Mouse (Mus musculus) T-helper 2 cell (primary cell): ENCODE results near the gene Prrx2.

Experiments
- in situ Hi-C: fragments of 300-600 bp; cut with MboI, MseI; formaldehyde crosslinking; loops from one replicate; pipeline ENCODE4 v1.15.1; 2025; ENCODE audit warnings: high pct_unique_total_duplicates

Prrx2 gene

DNA sequence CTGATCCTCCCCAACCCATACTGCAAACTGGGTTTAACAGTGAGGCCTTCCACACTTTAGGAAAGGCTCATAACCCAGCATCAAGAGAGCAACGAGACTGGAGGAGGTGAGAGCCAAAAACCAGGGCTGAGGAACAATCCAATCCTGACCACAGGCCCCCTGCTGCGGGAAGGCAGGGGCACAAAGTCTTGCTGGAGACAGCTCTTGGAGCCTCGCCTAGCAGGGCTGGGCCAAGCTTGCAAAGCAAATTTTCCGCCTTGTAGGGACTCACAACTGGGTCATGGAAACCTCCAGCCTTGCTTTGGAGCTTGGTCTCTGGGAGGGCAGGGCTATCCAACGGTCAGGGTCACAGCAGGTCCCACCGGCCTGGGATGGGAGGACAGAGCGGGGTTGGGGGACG lies 36.1 kb downstream of the Prrx2 start:
- in situ Hi-C loops: loop anchor here (10.0 kb wide), 1 partner anchor 854 kb away; no protein-coding TSS in a partner anchor

DNA sequence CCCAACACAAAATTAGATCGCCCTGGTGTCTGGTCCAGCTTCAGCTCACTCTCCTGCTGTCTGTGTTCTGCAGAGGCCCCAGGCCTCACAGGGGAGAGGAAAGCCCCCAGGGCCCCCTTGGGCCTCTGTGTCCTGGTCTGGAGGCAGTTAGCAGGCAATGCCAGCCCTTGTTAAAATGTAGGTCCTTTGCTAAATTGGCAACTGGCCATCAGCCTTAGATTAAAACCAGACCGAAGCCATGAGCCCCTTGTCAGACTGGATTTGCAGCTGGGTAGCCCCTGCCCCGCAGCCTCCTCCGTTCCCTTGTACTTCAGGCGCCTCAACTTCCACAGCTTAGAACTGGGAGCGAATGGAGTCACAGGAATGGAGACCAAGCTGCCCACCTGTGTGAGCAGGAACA lies 37.9 kb downstream of the Prrx2 start:
- in situ Hi-C loops: loop anchor here (10.0 kb wide), 1 partner anchor 852 kb away; no protein-coding TSS in a partner anchor

DNA sequence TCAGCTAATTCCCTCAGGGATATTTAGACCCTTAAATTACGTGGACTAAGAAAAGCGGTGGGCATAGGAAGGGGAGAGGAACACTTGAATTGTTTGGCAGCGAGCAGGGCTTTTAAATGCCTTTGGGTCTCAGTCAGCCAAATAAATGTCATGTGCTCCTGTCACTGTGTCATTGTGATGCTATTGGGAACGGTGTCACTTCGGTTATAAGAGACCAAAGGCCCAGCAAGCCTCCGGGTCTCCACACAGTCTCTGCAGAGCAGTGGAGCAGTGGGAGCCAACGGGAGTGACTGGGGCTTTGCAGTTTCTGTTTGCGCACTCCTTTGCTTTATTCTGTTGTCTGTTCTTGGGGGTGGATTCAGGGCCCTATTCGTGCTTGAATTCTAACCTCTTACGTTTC lies 39.7 kb downstream of the Prrx2 start:
- in situ Hi-C loops: loop anchor here (10.0 kb wide), 1 partner anchor 850 kb away; no protein-coding TSS in a partner anchor

DNA sequence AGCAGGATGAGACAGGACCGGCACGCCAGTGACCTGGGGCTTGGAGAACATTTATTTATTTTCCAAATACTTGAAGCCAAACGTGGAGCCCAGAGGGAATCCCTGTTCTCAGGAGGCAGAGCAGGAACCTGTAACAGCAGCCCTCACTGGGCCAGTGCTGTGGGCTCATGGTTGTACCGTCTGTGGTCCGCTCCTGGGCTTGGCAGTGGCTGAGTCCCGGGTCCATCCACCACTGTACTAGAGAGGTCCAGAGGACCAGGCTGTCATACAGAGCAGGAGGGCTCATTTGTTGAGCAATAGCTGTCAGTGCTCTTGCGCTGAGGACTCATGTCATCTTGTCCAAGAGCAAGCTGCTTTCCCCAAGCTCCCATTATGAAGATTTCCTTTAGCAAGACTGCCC lies 40.3 kb downstream of the Prrx2 start:
- in situ Hi-C loops: loop anchor here (10.0 kb wide), 1 partner anchor 850 kb away; no protein-coding TSS in a partner anchor

DNA sequence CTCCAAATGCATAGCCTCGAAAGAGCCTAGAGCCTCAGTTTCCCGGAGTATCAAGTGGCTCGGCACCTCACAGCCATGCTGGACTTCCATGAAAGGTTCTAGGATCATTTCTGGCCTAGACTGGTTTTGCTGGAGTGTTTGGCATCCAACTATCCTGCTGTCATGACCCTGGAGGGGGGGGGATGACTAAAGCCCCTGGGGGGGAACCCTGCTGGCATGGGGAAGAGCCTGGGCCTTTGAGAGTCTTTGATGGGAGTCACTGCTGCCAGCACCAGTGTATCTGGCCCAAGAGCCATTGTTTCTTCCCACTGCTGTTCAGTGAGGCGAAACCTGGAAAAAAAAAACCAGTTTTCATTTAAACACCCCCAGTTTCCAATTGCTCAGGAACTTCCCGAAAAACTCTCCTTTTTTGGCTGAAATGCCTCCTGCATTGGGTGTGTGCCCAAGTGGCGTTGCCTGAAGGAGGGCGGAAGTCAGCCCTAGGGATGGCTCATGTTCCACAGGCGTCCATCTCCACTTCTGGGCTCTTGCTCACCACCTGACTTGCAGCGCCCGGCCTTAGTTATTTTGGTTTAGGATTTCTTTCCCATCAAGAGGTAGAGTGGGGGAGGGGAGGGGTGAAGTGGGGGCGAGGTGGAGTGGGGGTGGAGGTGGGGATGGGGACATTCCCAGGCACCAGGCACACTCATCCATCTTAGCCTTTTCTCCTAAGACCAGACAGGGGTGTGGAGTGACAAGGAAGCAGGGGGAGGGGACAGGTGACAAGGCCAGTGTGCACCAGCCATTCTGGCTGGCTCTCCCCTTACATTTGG lies 41.1 kb downstream of the Prrx2 start:
- in situ Hi-C loops: loop anchor here (10.0 kb wide), 1 partner anchor 849 kb away; no protein-coding TSS in a partner anchor

DNA sequence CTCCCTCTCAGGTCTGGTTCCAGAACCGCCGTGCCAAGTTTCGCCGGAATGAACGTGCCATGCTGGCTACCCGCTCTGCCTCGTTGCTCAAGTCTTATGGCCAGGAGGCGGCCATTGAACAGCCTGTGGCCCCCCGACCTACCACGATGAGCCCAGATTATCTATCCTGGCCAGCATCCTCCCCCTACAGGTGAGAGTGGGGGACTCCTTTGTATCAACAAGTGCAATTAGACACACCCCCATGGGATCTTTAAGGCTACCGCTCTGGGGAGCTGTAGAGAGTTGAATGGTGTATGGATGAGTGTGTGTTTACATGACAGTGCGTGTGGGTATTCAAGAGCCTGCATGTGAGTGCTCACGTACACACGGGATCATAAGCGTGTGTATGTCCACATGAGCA lies 44.7 kb downstream of the Prrx2 start:
- in situ Hi-C loops: loop anchor here (10.0 kb wide), 1 partner anchor 845 kb away; no protein-coding TSS in a partner anchor

DNA sequence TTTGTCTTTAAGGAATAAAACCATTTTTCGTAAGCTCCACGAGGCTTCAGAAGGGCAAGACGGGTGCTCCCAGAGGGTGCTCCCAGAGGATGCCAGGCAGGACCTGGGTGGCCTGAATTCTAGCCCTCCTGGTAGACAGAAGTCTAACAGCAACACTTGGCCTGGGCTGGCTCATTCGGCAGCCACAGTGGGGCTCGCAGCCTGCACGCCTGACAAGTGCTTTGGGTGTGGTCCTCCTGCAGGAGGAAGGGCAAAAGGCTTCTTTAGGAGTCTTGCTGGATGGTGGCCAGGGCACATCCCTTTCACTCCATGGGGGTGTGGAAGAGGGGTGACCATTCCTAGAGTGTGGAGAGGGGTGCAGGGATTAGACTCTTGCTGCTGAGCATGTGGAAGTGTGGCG lies 46.4 kb downstream of the Prrx2 start:
- in situ Hi-C loops: no loop called here

DNA sequence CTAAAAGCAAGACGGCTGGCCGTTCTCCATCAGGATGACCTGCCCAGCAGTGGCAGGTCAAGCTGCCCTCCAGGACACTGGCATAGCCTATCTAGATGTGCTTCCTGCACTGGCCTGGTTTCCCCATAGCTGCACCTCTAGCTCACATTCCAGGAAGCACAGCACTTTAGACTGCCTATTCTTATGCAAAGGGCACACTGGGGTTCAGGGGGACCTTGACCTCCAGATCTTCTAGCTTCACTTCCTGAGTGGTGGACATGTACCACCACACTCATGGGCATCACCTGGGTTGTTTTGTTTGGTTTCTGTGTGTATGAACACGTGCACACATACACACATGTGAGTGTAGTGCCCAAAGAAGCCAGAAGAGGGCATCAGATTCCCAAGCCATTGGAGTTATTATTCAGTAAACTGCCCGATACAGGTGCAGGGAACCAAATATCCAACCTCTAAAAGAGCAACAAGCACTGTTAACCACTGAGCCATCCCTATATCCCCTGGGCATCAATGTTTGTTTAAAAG lies 50.1 kb downstream of the Prrx2 start:
- in situ Hi-C loops: no loop called here

DNA sequence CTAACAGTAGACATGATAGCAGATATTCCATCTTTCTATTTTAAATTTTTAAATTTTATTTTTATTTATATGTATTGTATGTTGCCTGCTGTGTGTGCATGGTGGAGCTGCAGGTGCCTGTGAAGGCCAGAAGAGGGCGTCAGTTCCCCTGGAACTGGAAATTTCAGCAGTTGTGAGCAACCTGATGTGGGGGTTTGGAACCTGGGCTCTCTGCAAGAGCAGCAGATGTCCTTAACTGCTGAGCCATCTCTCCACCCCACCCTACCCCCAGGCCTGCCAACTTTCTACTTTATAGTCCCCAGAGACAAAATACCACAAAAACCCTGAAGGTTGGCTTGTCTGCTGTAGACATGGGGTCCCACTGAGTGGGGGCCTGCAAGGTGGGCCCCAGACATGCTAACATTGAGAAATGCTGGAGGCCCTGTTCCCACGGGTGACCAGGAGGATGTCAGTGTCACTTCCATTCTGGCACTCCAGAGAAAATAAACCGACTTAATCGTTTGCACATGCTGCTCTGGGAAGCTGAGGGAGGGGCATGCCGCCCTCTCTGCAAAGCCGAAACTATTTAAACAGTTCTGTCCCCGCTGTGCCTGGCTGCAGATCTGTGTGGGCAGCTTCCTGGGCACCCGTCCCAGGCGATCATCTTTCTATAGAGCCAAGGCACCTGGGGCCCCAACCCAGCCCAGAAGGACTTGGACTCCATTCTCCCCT lies 50.8 kb downstream of the Prrx2 start:
- in situ Hi-C loops: no loop called here

DNA sequence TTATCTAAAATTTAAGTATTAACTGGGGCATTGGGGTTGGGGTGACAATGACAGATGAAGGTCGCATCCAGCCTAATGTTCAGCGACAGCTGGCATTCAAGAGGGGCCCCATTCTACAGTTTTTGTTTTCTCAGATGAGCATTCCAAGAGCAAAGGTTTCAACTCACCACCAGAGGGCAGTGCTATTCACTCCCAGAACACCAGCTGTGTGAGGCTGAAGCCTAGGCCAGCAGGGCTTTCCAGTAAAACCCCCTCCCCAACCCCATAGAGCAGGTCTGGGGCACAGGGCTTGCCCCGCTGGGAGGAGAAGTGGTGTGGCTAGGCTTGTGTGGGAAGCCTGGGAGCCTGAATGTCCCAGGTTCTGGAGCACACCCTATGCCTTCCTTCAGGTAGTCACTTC lies 56.2 kb downstream of the Prrx2 start:
- in situ Hi-C loops: loop anchor here (5.0 kb wide), 1 partner anchor 41 kb away; no protein-coding TSS in a partner anchor

DNA sequence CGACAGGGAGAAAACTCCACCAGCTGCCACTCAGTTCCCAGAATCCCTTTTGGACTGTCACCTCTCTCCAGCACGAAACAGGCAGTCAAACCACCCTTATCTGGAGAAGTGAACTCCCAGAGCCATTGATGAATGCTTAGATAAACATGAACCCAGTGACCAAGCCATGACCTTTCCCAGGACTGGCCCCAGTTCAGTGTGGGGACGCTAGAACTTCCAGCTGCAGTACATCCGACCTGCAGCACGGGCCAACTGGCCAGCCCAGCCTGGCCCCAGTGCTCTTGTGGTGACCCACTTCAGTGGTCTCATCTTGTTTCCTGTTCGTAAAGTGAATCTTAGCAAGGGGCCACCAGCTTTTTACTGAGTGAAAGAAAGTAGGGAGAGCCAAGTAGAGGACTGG lies 58.6 kb downstream of the Prrx2 start:
- in situ Hi-C loops: loop anchor here (5.0 kb wide), 1 partner anchor 39 kb away; no protein-coding TSS in a partner anchor

DNA sequence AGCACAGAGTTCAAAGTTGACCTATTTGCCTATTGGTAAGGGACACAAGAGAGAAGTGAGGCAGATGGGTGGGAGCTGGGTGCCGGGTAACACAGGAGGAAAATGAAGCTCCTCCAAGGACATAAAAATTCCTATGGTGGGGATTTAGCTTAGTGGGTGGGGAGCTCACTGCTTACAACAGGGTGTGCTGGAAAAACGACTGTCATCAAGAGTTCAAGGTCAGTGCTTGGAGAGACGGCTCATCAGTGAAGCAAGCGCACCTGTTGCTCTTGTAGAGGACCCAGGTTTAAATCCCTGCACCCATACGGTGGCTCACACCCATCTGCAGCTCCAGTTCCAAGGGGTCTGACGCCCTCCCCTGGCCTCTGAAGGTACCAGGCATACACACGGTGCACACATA lies 59.2 kb downstream of the Prrx2 start:
- in situ Hi-C loops: loop anchor here (5.0 kb wide), 1 partner anchor 38 kb away; no protein-coding TSS in a partner anchor

DNA sequence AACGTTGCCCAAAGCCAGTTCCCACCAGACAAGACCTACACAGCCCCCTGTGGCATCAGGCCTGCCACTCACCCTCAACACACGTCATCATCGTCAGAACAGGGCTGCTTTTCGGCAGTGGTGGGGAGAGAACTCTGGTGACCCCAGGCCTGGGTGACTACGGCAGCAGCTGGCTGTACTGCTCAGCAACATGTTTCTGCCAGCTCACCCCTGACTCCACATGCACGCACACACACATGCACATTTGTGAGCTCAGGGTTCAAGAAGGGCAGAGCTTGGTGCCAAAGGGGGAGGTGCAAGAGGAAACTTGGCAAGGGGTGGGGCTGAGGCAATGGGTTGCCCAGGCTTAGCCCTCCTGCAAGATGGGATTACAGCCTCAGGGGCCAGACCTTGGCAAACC lies 62.5 kb downstream of the Prrx2 start:
- in situ Hi-C loops: no loop called here

DNA sequence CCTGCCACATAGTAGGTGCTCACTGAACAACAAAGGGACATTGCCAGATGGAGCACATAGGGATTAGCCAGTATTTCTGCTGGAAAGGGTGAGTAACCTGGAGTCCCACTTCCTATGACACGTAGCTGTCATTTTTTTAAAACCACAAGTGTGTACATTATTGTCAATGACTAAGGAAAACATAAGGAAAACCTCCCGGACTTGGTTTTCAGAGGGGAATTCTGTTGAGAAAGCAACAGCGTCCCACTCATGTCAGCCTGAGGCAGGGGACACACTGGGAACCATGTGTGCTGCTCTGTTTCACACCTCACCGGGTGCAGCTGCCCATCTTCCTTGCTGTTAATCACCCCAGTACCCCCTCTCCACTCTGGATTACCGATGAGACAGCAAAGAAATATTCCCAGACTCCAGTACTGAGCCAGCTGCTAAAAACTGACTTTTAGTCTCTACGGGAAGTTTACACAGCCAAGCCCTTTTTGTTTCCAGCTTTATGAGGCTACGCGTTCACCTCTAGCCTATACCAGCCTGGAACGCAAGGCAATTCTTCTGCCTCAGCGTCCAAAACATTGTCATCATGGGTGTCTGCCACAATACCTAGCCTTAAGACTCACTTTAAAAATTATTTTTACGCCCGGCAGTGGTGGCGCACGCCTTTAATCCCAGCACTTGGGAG lies 64.8 kb downstream of the Prrx2 start:
- in situ Hi-C loops: no loop called here

DNA sequence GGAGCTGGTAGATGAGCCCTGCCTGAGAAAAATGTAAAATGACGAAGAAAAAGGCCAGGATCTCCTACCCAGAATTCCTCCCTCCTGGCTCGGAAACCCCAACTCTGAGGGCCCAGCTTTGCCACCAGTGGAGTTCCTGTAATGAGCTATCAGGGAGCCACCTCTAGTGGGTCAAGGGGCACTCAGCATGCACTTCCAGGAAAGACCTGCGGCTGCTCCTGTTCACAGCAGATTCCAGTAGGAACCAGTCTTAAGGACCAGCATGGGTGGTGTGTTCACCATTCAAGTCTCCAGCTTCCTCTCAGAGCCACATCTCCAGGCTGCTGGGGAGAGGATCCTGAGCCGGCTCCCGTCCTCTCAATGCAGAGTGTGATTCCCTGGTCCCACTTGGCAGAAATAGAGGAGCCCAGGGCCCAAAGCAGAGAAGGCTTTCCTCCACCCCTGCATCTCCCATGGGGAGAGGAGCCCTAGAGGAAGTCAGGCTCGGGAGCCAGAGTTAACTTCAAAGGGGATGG lies 66.9 kb downstream of the Prrx2 start:
- in situ Hi-C loops: no loop called here

DNA sequence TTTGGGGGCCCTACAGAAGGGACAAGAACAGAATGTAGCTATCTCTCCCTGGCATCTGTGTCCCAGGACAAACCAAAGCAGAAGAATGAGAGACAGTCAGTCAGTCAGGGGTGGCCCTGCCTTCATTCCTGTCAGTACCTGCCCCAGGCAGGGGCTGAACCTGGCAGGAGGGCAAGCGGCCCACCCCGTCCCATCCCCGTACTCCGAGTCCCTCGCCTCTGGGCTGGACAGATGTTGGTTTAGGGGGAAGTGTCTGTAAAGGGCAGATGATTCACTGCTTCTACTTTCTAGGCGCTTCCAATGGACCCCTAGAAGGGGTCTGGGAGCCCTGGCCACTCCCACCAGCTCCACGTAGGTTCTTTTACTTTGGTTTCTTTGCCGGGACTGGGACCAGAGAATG lies 67.5 kb downstream of the Prrx2 start:
- in situ Hi-C loops: no loop called here

DNA sequence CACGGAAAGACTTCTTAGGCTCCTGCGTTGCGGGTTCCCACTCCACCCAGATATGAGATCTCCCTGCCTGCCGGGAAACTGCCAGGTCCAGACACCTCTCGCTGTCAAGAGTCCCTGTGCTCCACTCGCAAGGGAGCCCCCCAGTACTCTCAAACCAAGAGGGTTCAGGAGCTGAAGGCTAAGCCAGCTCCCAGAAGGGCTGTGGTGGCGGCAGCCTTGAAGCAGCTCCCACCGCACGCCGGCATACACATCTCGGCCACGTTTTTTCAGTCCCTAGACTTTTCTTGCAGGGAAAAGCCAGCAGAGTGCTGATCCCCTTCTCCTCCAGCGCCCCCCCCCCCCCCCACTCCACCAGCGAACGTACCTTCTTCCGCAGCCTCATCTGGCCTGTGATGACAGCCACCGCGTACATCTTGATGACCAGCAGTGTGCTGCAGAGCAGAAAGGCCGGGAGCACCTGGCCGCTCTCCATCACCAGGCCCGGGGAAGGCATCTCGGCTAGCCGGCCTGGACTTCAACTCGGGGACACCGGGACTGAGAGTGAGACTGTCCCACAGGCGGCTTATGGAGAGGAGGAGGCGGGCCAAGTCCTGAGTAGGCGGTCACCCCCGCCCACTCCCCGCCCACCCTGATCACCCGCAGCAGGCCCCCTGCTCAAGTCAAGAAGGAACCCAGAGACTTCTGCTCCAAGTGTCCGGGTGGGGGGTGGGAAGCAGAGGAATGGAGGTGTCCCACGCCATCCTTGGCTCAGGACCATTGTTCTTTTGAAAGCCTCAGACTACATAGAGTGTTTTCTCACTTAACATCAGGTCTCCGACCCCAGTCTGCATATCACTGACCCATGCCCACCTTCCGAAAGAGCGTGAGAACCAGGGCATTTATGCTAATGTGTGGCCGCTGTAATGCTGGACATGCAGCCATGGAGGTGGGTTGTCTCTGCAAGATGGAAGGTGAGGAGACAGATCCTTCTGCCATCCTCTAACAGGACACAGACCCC lies 68.3 kb downstream of the Prrx2 start:
- in situ Hi-C loops: no loop called here

DNA sequence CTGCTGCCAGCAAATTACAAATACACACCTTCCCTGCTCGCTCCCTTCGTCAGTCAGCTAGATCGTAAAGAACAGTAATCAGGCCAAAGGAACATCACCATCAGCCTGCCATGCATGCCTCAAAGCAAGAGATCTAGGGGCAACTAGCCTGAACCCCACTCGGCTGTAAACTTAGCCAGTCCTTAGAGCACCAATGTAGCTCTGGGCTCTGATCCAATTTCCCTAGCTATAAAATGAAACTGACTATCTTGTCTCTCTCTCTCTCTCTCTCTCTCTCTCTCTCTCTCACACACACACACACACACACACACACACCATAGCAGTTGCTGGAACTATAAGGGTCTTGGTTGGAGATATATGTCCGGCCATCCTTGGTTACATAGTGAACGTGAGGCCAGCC lies 69.5 kb downstream of the Prrx2 start:
- in situ Hi-C loops: no loop called here

DNA sequence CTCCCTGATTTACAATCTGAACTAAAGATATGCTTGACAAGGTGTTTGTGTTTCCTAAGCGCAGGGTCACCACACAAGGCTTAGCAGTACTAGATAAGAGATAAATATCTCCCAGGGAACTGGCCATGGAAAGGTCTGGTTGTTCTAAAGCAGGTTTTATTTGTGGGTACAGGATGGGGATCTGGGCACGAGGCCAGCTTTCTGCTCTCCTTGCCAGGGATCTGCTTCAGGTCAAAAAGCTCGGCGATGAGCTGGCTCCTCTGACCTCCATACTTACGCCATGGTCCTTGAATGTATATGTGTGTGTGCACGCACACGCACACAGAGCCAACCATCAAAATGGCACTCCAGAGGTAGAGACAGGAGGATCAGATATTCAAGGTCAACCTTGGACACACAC lies 70.2 kb downstream of the Prrx2 start:
- in situ Hi-C loops: no loop called here

DNA sequence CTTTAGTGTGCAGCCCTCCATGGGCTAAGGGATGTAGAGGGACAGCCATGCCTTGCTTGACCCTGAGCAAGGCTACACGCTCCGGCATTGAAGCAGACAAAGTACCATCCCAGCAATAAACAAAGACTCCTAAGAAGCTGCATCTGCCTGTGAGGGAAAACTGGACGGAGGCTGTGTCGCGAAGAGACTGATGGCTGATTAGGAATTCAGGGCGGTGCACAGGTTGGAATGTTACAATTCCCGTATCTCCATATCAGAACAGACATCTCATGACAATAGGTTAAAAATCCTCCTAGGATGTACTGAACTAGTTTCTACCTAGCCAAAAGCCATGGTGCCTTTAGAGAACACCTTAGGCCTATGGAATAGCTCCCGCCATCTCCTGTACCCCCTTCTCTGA lies 71.1 kb downstream of the Prrx2 start:
- in situ Hi-C loops: no loop called here
